Mouse (Mus musculus): ENCODE results near the gene Cat.

DNA sequence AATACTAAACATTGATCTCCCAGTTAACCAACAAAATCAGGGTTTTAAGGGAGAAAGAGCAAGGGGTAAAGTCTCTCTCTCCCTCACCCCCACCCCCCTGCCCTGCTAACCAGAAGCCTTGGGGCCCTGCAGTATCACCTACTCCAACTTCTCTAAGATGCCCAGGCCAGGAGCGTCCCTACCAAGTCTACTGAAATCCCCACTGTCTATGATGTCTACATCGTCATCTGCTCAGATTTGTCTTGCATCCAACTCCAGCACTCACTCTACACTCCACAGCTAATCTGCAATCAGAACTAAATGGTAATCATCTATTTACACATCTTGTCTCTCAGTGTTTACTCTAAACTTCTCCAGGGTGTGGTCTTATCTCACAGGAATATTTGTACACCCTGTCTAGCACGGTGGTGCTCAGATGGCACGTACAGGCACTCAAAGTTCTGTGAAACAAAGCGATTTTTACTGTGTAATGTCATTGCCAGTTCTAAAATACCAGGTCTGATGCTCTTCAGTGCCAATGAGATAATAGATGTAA is 907 bp downstream of the Cat start:
- no peak for TF ChIP-seq CTCF (IDR thresholded peaks at IDR 0.05; ENCODE audit: low read depth)
- TF ChIP-seq EP300 (IDR thresholded peaks at IDR 0.05; ENCODE audit: low read depth) = peak; percentile 43
